Mouse (Mus musculus) T-cell, adult 2 months (primary cell): Measurements from ENCODE around the gene Dysf.

Source experiments
- DNase-seq: peaks from one replicate; pipeline ENCODE4 v3.0.0; 2022; ENCODE audit warnings: low spot score

The Dysf gene

DNA sequence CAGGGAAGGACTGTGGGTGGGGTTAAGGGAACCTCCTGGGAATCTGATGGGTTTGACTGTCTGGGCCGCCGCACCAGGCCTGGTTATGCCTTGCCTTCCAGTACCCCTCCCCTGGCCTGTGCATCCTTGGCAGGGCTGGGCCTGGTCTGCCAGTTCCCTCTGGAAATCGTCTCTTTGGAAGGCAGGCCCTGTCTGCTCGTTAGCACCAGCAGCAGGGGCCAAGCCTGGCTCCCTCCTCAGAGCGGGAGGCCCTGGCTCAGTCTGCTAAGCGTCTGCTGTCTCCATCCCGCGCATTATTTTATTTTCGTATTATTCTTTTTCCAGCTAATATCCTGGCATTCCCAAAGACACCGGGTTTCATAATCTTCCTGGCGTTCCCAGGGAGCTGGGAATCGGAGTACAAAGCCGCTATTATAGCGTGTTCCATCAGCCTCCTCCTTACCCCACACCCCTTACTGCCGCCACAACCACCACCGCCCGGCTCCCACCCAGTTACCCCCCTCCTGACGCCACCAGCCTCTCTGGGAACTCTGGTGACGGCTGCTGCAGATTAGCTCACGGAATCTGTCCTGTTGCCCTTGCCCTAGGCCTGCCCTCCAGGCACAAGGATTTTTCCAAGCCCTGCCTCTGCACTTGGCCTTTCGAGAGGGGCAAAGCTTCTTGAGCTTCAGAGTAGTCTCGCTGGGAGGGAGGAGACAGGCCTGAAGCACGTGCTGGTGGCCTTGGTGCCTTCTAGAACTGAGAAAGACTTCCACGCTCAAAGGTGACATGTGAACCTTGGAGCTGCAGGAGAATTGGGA is 111.5 kb downstream of the Dysf start:
- DNase-seq: no peak

- no peak for DNase-seq
Observed at GRCm38 (mm10) chr6:84124609-84125008, 116.2 kb downstream of the Dysf start.

GRCm38 (mm10) chr6:84125101-84125500 is 116.7 kb downstream of the Dysf start:
- DNase-seq: no peak

DNA sequence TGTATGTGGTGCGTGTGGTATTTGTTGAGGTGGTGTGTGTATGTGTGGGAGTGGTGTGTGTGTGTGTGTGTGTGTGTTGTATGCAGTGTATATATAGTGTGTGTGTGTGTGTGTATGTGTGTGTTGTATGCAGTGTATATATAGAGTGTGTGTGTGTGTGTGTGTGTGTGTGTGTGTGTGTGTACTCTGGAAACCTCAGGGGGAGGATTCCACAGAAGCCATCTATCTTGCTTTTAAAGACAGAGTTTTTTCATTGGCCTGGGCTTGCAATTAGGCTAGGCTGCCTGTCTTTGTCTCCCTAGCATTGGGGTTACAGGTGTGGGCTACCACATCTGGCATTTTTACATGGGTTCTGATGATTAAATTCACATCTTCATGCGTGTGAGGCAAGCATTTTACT is 119.8 kb downstream of the Dysf start:
- DNase-seq: no peak

DNA sequence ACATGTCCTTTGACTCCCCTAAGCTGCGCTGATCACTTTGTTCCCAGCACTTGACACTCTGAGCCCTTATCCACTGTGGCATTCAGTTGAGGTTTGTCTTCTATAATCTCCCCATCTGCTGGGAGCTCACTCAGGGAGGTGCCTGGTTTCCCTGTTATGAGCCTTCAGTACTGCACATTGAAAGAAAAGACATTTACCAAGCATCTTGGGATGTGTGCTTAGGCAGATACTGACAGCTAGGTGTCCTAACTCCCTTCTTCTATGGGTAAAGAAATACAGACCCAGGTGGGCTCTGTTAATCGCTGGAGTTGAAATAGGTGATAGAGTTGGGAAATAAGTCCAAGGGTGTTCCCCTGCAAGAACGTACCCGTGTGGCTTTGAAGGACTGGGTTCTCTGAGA is 122.5 kb downstream of the Dysf start:
- DNase-seq: no peak

DNA sequence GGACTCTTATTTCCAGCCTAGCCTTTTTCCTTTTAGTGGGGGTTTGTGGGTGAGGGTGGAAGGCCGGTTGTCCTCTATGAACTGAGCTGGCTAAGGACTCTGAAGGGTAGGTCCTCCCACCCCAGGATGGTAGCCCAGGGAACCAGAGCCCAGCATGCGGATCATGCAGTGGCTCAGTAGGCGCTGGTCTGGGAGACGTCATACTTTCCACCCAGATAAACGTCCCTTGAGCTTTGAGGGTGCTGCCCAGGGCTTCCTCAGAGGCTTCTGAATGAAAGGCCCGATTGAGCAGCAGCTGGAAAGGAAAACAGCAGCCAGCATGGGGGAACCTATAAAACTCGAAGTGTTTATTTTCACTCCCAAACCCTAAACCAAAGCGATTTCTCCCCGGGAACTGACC is 123.1 kb downstream of the Dysf start:
- DNase-seq: no peak

GRCm38 (mm10) chr6:84133053-84133452 is 124.7 kb downstream of the Dysf start:
- DNase-seq: no peak

DNA sequence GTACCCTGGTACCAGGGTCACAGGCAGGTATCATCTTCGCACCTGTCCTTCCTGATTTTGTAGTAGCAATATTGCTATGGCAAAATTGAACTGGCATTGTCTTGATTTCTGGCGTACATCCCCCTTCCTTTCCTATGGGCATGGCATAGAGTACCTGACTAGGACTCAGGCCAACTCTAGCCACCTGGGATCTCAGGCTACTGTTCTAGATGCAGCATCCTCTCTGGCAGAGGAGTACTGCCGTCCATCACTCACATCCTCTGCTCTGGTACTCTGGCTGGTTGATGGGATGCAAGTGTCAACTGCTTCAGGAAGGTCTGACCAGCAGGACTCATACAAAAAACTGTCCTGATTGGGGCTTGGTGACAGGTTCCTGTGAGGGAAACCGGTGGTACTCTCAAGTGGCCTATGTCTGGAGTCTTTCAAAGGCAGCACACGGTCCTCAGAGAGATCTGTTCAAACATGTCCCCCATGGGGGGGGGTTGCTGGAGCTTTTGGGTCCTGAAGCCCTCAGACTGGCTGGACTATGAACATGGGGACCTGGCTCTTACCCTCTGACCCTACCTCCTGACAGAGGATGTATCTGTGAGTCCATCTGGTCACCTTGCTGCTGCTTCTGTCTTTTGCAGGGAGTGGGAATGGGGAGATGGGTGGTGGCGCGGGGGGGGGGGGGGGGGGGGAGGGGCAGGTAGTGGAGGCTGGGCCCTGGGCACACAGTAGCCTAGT is 125.8 kb downstream of the Dysf start:
- no peak for DNase-seq

- no peak for DNase-seq
Observed at GRCm38 (mm10) chr6:84134722-84135394, 126.5 kb downstream of the Dysf start.

DNA sequence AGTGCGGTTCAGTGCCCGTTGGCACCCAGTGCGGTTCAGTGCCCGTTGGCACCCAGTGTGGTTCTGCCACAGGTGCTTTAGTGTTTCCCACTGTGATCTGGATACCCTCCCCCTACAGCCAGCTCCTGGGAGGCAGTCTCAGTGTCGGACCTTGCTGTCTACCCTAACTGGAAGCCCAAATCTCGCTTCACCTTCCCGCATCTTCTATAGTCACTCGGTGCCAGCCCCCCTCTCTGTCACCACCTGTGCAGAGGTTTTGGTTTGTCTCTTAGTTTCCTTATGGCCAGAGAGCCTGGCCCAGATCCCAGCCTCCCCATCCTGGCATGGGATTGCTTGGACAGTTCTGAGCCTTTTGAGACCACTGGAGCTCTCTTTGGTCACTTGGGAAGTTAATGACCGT is 127.3 kb downstream of the Dysf start:
- DNase-seq: no peak

DNA sequence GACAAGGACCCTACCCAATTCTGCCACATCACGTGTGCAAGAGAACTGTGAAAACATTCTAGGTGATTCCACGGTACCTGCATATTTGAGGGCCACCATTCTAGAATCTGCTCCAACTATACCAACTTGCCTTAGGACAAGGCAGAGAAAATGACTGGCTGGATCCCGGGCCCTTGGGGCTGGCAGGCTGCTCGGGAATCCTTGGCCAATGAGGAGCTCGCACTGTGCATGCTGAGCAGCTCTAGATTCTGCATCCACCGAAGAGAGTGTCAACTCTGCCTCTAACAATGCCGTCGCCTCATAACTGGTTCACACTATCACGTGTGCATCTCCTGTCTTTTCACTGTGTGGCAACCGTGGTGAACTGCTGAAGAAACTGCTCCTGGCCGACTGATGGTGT is 128.0 kb downstream of the Dysf start:
- DNase-seq: no peak

DNA sequence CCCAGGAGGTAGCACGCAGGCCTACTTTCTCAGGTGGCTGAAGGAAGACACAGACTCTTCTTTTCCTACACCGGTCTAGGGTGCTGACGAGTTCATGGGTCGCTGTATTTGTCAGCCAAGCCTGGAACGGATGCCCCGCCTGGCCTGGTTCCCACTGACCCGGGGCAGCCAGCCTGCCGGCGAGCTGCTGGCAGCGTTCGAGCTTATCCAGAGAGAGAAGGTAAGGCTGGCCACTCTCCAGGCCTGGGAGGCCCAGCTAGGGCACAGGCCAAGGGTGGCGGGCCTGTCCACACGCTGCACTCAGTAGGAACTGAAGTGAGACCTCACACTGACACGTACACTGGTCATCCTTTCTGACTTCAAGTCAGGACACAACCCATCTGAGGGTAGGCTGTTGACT is 131.5 kb downstream of the Dysf start:
- DNase-seq: no peak

- no peak for DNase-seq
Observed at GRCm38 (mm10) chr6:84142481-84142880, 134.1 kb downstream of the Dysf start.

DNA sequence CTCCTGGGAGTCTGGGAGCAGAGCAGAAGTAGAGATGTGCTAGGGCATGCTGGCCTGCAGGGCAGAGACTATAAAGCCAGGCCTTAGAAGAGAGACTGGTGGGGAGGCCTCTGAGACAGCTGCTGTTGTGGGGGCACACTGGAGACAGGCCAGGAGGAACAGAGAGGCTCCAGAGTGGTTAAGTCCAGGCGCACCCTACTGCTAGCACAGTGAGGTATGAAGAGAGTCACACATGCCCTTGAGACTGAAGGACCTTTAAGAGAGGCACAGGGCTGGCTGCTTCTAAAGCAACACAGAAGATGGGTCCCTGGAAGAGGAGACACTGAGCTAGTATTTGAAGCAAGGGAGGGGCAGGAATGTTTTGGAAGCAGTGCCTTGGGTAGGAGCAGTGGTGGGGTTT is 134.9 kb downstream of the Dysf start:
- no peak for DNase-seq

GRCm38 (mm10) chr6:84144393-84144792 is 136.0 kb downstream of the Dysf start:
- DNase-seq: no peak

DNA sequence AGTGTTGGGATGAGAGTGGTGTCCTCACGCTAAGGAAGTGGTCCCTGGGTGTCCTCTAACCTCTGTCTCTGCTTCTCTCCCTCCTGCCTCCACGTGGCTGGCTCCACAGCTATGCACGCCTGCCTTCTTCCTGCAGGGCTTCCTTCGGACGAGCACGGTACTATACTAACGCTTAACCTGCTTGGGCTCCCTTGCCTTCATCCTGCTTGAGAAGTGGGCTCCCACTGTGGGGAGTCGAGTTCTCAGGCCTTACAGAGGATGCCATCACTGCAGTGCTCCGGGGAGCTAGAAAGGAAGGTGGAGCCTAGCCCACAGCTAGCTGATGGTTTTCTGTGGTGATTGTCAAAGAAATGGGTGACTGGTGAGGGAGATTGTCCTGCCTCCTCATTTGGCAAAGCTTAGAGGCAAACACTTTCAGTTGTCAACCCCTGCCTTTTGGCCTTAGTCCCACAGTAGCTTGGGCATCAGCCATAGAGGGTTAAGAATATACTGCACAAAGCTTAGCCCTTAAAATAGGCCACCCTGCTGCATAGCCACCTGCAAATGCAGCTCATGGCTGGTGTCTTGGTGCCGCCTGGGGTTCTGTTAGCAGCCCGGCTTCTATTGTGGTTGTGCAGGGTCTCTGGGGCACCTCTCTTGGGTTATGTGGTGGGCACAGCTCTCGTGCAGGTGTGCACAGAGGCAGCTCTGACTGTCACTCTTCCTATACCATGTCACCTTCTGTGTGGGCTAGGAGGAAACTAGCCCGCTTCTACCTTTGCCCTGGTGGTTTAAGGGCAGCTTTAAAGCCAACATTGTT is 139.0 kb downstream of the Dysf start:
- no peak for DNase-seq

DNA sequence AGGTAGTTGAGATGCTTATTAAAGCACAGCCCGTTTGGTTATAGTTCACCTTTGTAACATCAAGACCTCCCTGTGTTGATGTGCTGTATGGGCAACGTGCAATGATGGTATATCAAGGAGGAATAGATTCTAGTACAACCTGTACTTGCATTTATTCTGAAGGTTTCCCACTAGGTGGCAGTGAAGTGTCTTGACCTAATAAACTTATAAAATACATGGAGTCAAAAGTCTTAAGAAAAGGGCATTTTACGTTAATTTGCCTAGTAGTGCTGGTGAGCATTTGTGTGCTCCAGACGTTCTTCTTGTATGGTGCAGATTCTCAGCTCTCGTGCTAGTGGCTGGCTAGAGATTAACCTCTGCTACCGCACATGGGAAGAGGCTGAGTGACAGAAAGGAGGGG is 140.1 kb downstream of the Dysf start:
- DNase-seq: no peak

DNA sequence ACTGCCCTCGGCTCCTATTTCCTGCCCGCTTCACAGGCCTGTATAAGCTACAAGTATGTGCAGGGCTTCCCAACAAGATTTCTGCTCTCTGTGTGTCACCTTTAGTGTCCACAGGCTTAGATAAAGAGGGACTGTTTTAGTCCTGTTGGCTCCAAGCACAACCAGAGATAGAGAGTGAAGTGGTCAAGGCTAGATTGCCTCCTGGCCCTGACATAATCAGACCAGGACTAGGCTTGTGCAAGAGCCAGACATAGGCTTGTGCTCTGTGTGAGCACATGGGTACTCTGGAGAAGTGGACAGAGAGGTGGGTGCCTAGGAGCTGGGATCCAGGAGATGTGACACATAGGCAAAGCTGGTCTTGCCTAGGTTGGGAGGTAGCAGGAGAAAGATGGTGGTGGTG is 146.1 kb downstream of the Dysf start:
- no peak for DNase-seq

DNA sequence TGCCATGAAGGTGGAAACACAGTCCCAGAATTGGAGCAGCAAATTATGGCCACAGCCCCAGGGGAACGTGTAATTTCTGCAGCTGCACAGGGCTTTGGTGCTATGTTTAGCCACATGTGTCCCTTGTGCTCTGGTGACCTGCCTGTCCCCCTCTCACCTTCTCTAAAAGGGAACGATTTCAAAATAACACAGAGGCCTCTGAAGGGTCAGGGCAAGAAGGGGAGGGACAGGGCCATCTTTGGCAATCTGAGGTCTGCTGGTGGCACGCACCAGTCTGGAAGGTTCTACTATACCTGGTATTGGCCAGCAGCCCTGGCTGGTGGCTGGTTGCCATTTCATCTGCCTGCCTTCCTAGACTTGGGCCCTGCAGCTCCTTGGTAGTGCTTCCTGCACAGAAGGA is 147.4 kb downstream of the Dysf start:
- DNase-seq: no peak

GRCm38 (mm10) chr6:84156481-84157025 is 148.2 kb downstream of the Dysf start:
- no peak for DNase-seq

- no peak for DNase-seq
Observed at GRCm38 (mm10) chr6:84159046-84159445, 150.7 kb downstream of the Dysf start.

GRCm38 (mm10) chr6:84167612-84168011 is 159.2 kb downstream of the Dysf start:
- no peak for DNase-seq
